Mouse (Mus musculus): ENCODE results near the gene Acsm3. TPM values are rescaled to one million over a fixed set of nuclear protein-coding genes. Genes with fewer than 3 reads are reported as not detected.

Gene Acsm3
- total RNA-seq, 2 experiments from 2014 or later: not detected

GRCm38 (mm10) chr7:119807396-119807795 lies 46.7 kb downstream of the Acsm3 start:
- TF ChIP-seq CTCF (IDR thresholded peaks at IDR 0.05): no peak
- DNase-seq (ENCODE audit: extremely low spot score in 1 of 2, low spot score in 2 of 2): no peak
- Histone ChIP-seq H3K4me3 (no peak overlapping the region), H3K27ac (no peak overlapping the region)
- intact Hi-C loops (cut with DNase I): no loop called here

GRCm38 (mm10) chr7:119808723-119809122 lies 48.0 kb downstream of the Acsm3 start:
- intact Hi-C loops (cut with DNase I): no loop called here
- H3K4me3 ChIP-seq: no peak overlapping the region
- no peak for DNase-seq (ENCODE audit: extremely low spot score in 1 of 2, low spot score in 2 of 2)
- no peak for TF ChIP-seq CTCF (IDR thresholded peaks at IDR 0.05)
- H3K27ac ChIP-seq: no peak overlapping the region

GRCm38 (mm10) chr7:119835371-119835770 lies 74.6 kb downstream of the Acsm3 start:
- TF ChIP-seq CTCF (IDR thresholded peaks at IDR 0.05): no peak
- intact Hi-C loops (cut with DNase I): no loop called here
- no peak for DNase-seq (ENCODE audit: extremely low spot score in 1 of 2, low spot score in 2 of 2)
- H3K4me3 ChIP-seq: no peak overlapping the region
- H3K27ac ChIP-seq: no peak overlapping the region

GRCm38 (mm10) chr7:119835996-119836777 lies 75.5 kb downstream of the Acsm3 start:
- Histone ChIP-seq H3K4me3 (no peak overlapping the region), H3K27ac (no peak overlapping the region)
- DNase-seq (ENCODE audit: extremely low spot score in 1 of 2, low spot score in 2 of 2): no peak
- TF ChIP-seq CTCF (IDR thresholded peaks at IDR 0.05): no peak
- intact Hi-C loops (cut with DNase I): no loop called here

Other genes starting within 250 kb of the Acsm3 start
- under 1 TPM; 0.41 to 0.77 TPM for gene Acsm5, start 241.5 kb upstream of the Acsm3 start, total RNA-seq (2021)
- not detected for gene Pdilt, start 237.4 kb upstream of the Acsm3 start, total RNA-seq (2021)
- not detected for gene Acsm2, start 206.6 kb upstream of the Acsm3 start, total RNA-seq (2021)
- not detected for gene Acsm1, start 153.9 kb upstream of the Acsm3 start, total RNA-seq (2021)
- not detected for gene Acsm4, start 70.9 kb upstream of the Acsm3 start, total RNA-seq (2021)
- gene Thumpd1, start 40.1 kb upstream of the Acsm3 start, total RNA-seq (2021): 10 to 100 TPM; 43.0 to 44.6 TPM
- 1 to 10 TPM in 1 of 2 experiments, under 1 TPM in 1; 0.47 to 1.9 TPM for gene Rexo5, start 33.1 kb downstream of the Acsm3 start, total RNA-seq (2021)
- gene Eri2, start 33.1 kb downstream of the Acsm3 start, total RNA-seq (2021): 1 to 10 TPM; 8.2 to 8.8 TPM
- gene Lyrm1, start 134.9 kb downstream of the Acsm3 start, total RNA-seq (2021): 10 to 100 TPM; 13.2 to 14.4 TPM
- 10 to 100 TPM; 33.4 to 35.4 TPM for gene Dcun1d3, start 135.4 kb downstream of the Acsm3 start, total RNA-seq (2021)

Measured in left cerebral cortex, adult 2 months (tissue).